Mouse (Mus musculus) gastrocnemius, postnatal 36 days (tissue): ENCODE data around the gene Ywhag. TPM values are rescaled to one million over a fixed set of nuclear protein-coding genes. Genes with fewer than 3 reads are reported as not detected.

Experiments
- DNase-seq, 2 experiments: peaks; one replicate each; pipeline ENCODE4 v3.0.0; 2022
- intact Hi-C: fragments of 180-260 bp; cut with DNase I; formaldehyde crosslinking; loops from one replicate; pipeline ENCODE4 v1.15.1; 2025
- total RNA-seq, 2 experiments: library from RNA; stranded (reverse); gene quantifications; 2 replicates each; pipeline ENCODE4 v1.2.3; 2021

Gene Ywhag
- total RNA-seq, 2 experiments from 2014 or later, result 297 to 301 TPM

- intact Hi-C loops, result no loop called here
- DNase-seq, result no peak
Measured at GRCm38 (mm10) chr5:135917327-135918058, 16.9 kb downstream of the Ywhag start.

GRCm38 (mm10) chr5:135916601-135917000 is 17.8 kb downstream of the Ywhag start:
- no peak for DNase-seq
- intact Hi-C loops, result no loop called here

GRCm38 (mm10) chr5:135916051-135916565 is 18.3 kb downstream of the Ywhag start:
- intact Hi-C loops, result no loop called here

GRCm38 (mm10) chr5:135914156-135914555 is 20.3 kb downstream of the Ywhag start:
- peak; percentile 50 to 57 for DNase-seq
- intact Hi-C loops, result no loop called here

More at GRCm38 (mm10) chr5:135916051-135916565, 18.3 kb downstream of the Ywhag start:
- DNase-seq, result no peak

GRCm38 (mm10) chr5:135913201-135913600 is 21.2 kb downstream of the Ywhag start:
- DNase-seq, result no peak
- intact Hi-C loops, result no loop called here

GRCm38 (mm10) chr5:135911633-135912220 is 22.7 kb downstream of the Ywhag start:
- intact Hi-C loops, result no loop called here
- no peak for DNase-seq

- intact Hi-C loops, result no loop called here
- no peak for DNase-seq
Measured at GRCm38 (mm10) chr5:135910813-135911212, 23.6 kb downstream of the Ywhag start.

- DNase-seq, result no peak
- intact Hi-C loops, result no loop called here
Measured at GRCm38 (mm10) chr5:135909646-135910045, 24.8 kb downstream of the Ywhag start.

- DNase-seq, result no peak
Measured at GRCm38 (mm10) chr5:135908989-135909388, 25.4 kb downstream of the Ywhag start.

GRCm38 (mm10) chr5:135908185-135908584 is 26.2 kb downstream of the Ywhag start:
- no peak for DNase-seq
- intact Hi-C loops, result no loop called here

More at GRCm38 (mm10) chr5:135908989-135909388, 25.4 kb downstream of the Ywhag start:
- intact Hi-C loops, result no loop called here

GRCm38 (mm10) chr5:135907256-135907655 is 27.2 kb downstream of the Ywhag start:
- intact Hi-C loops, result no loop called here
- peak; percentile 75 to 76 for DNase-seq

- intact Hi-C loops, result no loop called here
- no peak for DNase-seq
Measured at GRCm38 (mm10) chr5:135906846-135907245, 27.6 kb downstream of the Ywhag start.

- intact Hi-C loops, result no loop called here
- no peak for DNase-seq
Measured at GRCm38 (mm10) chr5:135905320-135906225, 28.8 kb downstream of the Ywhag start.

GRCm38 (mm10) chr5:135904259-135904658 is 30.2 kb downstream of the Ywhag start:
- intact Hi-C loops, result loop anchor here (1.0 kb wide), 1 partner anchor 31 kb away; no protein-coding TSS in a partner anchor

GRCm38 (mm10) chr5:135903551-135904151 is 30.8 kb downstream of the Ywhag start:
- peak; percentile 90 to 97 for DNase-seq
- intact Hi-C loops, result loop anchor here (1.0 kb wide), 1 partner anchor 32 kb away; no protein-coding TSS in a partner anchor

More at GRCm38 (mm10) chr5:135904259-135904658, 30.2 kb downstream of the Ywhag start:
- DNase-seq, result no peak

- intact Hi-C loops, result no loop called here
- no peak for DNase-seq
Measured at GRCm38 (mm10) chr5:135903058-135903457, 31.4 kb downstream of the Ywhag start.

GRCm38 (mm10) chr5:135901354-135902095 is 32.9 kb downstream of the Ywhag start:
- intact Hi-C loops, result loop anchor here (2.0 kb wide), 2 partner anchors 61 to 161 kb away; no protein-coding TSS in a partner anchor
- no peak for DNase-seq

- DNase-seq, result no peak
- intact Hi-C loops, result loop anchor here (2.0 kb wide), 2 partner anchors 62 to 162 kb away; no protein-coding TSS in a partner anchor
Measured at GRCm38 (mm10) chr5:135900701-135901100, 33.7 kb downstream of the Ywhag start.

GRCm38 (mm10) chr5:135899833-135900232 is 34.6 kb downstream of the Ywhag start:
- intact Hi-C loops, result loop anchor here (2.0 kb wide), 2 partner anchors 63 to 163 kb away; no protein-coding TSS in a partner anchor
- DNase-seq, result no peak
